Mouse (Mus musculus): ENCODE results near the gene Oaz1. TPM values are rescaled to one million over a fixed set of nuclear protein-coding genes. Genes with fewer than 3 reads are reported as not detected.
A peak's percentile ranks its signal among the peaks of the same experiment; 100 is the strongest.

Oaz1 gene
- total and polyA plus RNA-seq, 2 experiments from 2014 or later: 1,990 to 2,460 TPM

GRCm38 (mm10) chr10:80804916-80805315, 21.5 kb upstream of the Oaz1 start, which contains the start of gene Amh:
TSS of gene Amh (plus strand) at chr10:80805243.
- no peak within 1 kb of the TSS for H3K27ac ChIP-seq (ENCODE audit: low read depth)
- no peak for ATAC-seq (ENCODE audit: insufficient read depth, low read depth)
- no peaks in the 10 kb centered on the region for H3K27me3 ChIP-seq (ENCODE audit: control insufficient read depth, insufficient read depth, low read length)
- no peaks in the 10 kb centered on the region for H3K9me3 ChIP-seq (replicated peaks; ENCODE audit: control insufficient read depth, low read length)
- no peak within 1 kb of the TSS for H3K4me3 ChIP-seq (ENCODE audit: low read depth, low read length)
- peaks cover 39% of the 10 kb centered on the region for H3K36me3 ChIP-seq (replicated peaks; ENCODE audit: control insufficient read depth, insufficient read depth, low read length)
- peaks cover 30% of the 10 kb centered on the region; the same call in 1 of the 2 replicates for H3K4me1 ChIP-seq (ENCODE audit: control insufficient read depth, insufficient read depth)
- WGBS: 43% methylated on average over 6 of the region's 6 CpGs
- TF ChIP-seq CTCF (IDR thresholded peaks at IDR 0.05; ENCODE audit: low read depth): no peak
- TF ChIP-seq EP300 (IDR thresholded peaks at IDR 0.05; ENCODE audit: low read depth): no peak
- H3K9ac ChIP-seq (replicated peaks; ENCODE audit: low read depth, low read length): no peak within 1 kb of the TSS; the same call in 1 of the 2 replicates
- no peak within 1 kb of the TSS for H3K4me2 ChIP-seq (ENCODE audit: low read depth, low read length)
- DNase-seq (ENCODE audit: low spot score): no peak

GRCm38 (mm10) chr10:80805322-80805721, 21.1 kb upstream of the Oaz1 start:
- Histone ChIP-seq H3K9me3 (replicated peaks; ENCODE audit: control insufficient read depth, low read length) (no peaks in the 10 kb centered on the region), H3K36me3 (replicated peaks; ENCODE audit: control insufficient read depth, insufficient read depth, low read length) (peaks cover 39% of the 10 kb centered on the region), H3K27ac (ENCODE audit: low read depth) (no peak overlapping the region), H3K4me3 (ENCODE audit: low read depth, low read length) (no peak overlapping the region), H3K4me1 (ENCODE audit: control insufficient read depth, insufficient read depth) (peaks cover 32% of the 10 kb centered on the region; the same call in 1 of the 2 replicates), H3K9ac (replicated peaks; ENCODE audit: low read depth, low read length) (no peak overlapping the region), H3K27me3 (ENCODE audit: control insufficient read depth, insufficient read depth, low read length) (no peaks in the 10 kb centered on the region), H3K4me2 (ENCODE audit: low read depth, low read length) (no peak overlapping the region)
- 74% methylated on average over 5 of the region's 5 CpGs for WGBS
- ATAC-seq (ENCODE audit: insufficient read depth, low read depth): no peak
- no peak for DNase-seq (ENCODE audit: low spot score)
- TF ChIP-seq CTCF (IDR thresholded peaks at IDR 0.05; ENCODE audit: low read depth) (no peak), EP300 (IDR thresholded peaks at IDR 0.05; ENCODE audit: low read depth) (no peak)

DNA sequence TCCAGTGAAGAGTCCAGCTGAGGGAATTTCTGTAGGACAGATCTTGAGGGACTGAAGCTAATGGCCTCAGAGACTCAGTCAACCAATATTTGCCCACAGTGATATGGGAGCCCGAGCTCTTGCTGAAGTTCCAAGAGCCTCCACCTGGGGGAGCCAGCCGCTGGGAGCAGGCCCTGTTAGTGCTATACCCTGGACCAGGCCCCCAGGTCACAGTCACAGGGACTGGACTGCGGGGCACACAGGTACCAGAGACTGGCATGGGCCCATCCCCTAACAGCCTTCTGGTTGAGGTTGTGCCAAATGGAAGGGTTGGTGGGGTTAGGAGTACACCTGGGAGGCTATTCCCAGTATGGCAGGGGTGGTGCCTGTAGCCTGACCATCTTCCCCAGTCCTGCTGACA, 20.5 kb upstream of the Oaz1 start:
- Histone ChIP-seq H3K4me1 (ENCODE audit: control insufficient read depth, insufficient read depth) (peaks cover 35% of the 10 kb centered on the region; the same call in 1 of the 2 replicates), H3K4me3 (ENCODE audit: low read depth, low read length) (no peak overlapping the region), H3K9me3 (replicated peaks; ENCODE audit: control insufficient read depth, low read length) (no peaks in the 10 kb centered on the region), H3K4me2 (ENCODE audit: low read depth, low read length) (no peak overlapping the region), H3K27ac (ENCODE audit: low read depth) (no peak overlapping the region), H3K27me3 (ENCODE audit: control insufficient read depth, insufficient read depth, low read length) (no peaks in the 10 kb centered on the region), H3K9ac (replicated peaks; ENCODE audit: low read depth, low read length) (no peak overlapping the region), H3K36me3 (replicated peaks; ENCODE audit: control insufficient read depth, insufficient read depth, low read length) (peaks cover 39% of the 10 kb centered on the region)
- WGBS: 11% methylated on average over 3 of the region's 3 CpGs
- peak; percentile 35 for ATAC-seq (ENCODE audit: insufficient read depth, low read depth)
- peak; percentile 57 for DNase-seq (ENCODE audit: low spot score)
- TF ChIP-seq CTCF (IDR thresholded peaks at IDR 0.05; ENCODE audit: low read depth): peak; percentile 72
- TF ChIP-seq EP300 (IDR thresholded peaks at IDR 0.05; ENCODE audit: low read depth): no peak

DNA sequence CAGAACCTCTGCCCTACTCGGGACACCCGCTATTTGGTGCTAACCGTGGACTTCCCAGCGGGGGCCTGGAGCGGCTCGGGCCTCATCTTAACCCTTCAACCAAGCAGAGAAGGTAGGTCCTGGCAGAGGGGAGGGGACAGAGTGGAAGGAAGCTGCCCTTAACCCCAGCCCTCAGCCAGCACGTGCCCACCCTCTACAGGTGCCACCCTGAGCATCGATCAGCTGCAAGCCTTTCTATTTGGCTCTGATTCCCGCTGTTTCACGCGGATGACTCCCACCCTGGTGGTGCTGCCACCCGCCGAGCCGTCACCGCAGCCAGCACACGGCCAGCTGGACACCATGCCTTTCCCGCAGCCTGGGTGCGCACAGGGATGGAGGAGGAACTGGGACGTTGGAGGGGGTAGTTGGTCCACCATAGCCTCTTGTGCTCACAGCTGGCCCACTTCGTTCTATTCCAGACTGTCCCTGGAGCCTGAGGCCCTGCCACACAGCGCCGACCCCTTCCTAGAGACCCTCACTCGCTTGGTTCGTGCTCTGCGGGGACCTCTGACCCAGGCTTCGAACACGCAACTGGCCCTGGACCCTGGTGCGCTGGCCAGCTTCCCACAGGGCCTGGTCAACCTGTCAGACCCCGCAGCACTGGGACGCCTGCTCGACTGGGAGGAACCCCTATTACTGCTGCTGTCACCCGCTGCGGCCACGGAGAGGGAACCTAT, 20.0 kb upstream of the Oaz1 start:
- peaks cover 35% of the 10 kb centered on the region; the same call in 1 of the 2 replicates for H3K4me1 ChIP-seq (ENCODE audit: control insufficient read depth, insufficient read depth)
- 50% methylated on average over 32 of the region's 34 CpGs for WGBS

DNA sequence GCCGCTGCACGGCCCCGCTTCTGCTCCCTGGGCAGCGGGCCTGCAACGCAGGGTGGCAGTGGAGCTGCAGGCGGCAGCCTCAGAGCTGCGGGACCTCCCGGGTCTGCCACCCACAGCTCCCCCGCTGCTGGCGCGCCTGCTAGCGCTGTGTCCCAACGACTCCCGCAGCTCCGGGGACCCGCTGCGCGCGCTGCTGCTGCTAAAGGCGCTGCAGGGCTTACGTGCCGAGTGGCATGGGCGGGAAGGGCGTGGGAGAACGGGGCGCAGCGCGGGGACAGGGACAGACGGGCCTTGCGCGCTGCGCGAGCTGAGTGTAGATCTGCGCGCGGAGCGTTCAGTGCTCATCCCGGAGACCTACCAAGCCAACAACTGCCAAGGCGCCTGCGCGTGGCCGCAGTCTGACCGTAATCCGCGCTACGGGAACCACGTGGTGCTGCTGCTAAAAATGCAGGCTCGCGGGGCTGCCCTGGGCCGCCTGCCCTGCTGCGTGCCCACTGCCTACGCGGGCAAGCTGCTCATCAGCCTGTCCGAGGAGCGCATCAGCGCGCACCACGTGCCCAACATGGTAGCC, 19.3 kb upstream of the Oaz1 start:
- Histone ChIP-seq H3K4me1 (ENCODE audit: control insufficient read depth, insufficient read depth) (peaks cover 35% of the 10 kb centered on the region; the same call in 1 of the 2 replicates), H3K27ac (ENCODE audit: low read depth) (peak overlapping the region; percentile 70), H3K4me2 (ENCODE audit: low read depth, low read length) (peak overlapping the region; percentile 95), H3K9ac (replicated peaks; ENCODE audit: low read depth, low read length) (peak overlapping the region; percentile 55), H3K4me3 (ENCODE audit: low read depth, low read length) (peak overlapping the region; percentile 49), H3K27me3 (ENCODE audit: control insufficient read depth, insufficient read depth, low read length) (no peaks in the 10 kb centered on the region), H3K36me3 (replicated peaks; ENCODE audit: control insufficient read depth, insufficient read depth, low read length) (peaks cover 27% of the 10 kb centered on the region), H3K9me3 (replicated peaks; ENCODE audit: control insufficient read depth, low read length) (no peaks in the 10 kb centered on the region)
- WGBS: under 1% methylated on average over 57 of the region's 58 CpGs
- peak; percentile 81 for ATAC-seq (ENCODE audit: insufficient read depth, low read depth)
- TF ChIP-seq EP300 (IDR thresholded peaks at IDR 0.05; ENCODE audit: low read depth) (no peak), CTCF (IDR thresholded peaks at IDR 0.05; ENCODE audit: low read depth) (no peak)
- peak; percentile 80 for DNase-seq (ENCODE audit: low spot score)

More for the DNA sequence above, 20.0 kb upstream of the Oaz1 start:
- Histone ChIP-seq H3K36me3 (replicated peaks; ENCODE audit: control insufficient read depth, insufficient read depth, low read length) (peaks cover 34% of the 10 kb centered on the region), H3K27ac (ENCODE audit: low read depth) (peak overlapping the region; percentile 70), H3K9ac (replicated peaks; ENCODE audit: low read depth, low read length) (peak overlapping the region; percentile 55; the same call in 1 of the 2 replicates), H3K27me3 (ENCODE audit: control insufficient read depth, insufficient read depth, low read length) (no peaks in the 10 kb centered on the region), H3K4me3 (ENCODE audit: low read depth, low read length) (peak overlapping the region; percentile 49), H3K9me3 (replicated peaks; ENCODE audit: control insufficient read depth, low read length) (no peaks in the 10 kb centered on the region), H3K4me2 (ENCODE audit: low read depth, low read length) (peak overlapping the region; percentile 95)
- DNase-seq (ENCODE audit: low spot score) (no peak), ATAC-seq (ENCODE audit: insufficient read depth, low read depth) (no peak)
- TF ChIP-seq EP300 (IDR thresholded peaks at IDR 0.05; ENCODE audit: low read depth): no peak
- no peak for TF ChIP-seq CTCF (IDR thresholded peaks at IDR 0.05; ENCODE audit: low read depth)

Data from heart, postnatal 0 days (tissue).